Mouse (Mus musculus) G1E (cell line): ENCODE data around the gene Edem2. TPM values are rescaled to one million over a fixed set of nuclear protein-coding genes. Genes with fewer than 3 reads are reported as not detected.

ENCODE experiments used
- ATAC-seq: 2 replicates; pipeline ENCODE4 v1.8.0; 2016; ENCODE audit warnings: mild to moderate bottlenecking; ENCODE audit not compliant: insufficient number of reproducible peaks, poor library complexity, low FRiP score, severe bottlenecking; ENCODE audit errors: extremely low read depth
- DNase-seq: peaks from one replicate; pipeline ENCODE4 v3.0.0; 2012; ENCODE audit warnings: low spot score
- H3K27me3 ChIP-seq: 2 replicates; pipeline ENCODE4 v1.6.1; 2012; ENCODE audit warnings: mild to moderate bottlenecking, low read length, inconsistent platforms; ENCODE audit not compliant: insufficient read depth
- H3K36me3 ChIP-seq: replicated peaks from 2 replicates; pipeline ENCODE3; 2012; ENCODE audit warnings: mild to moderate bottlenecking, inconsistent platforms
- H3K4me1 ChIP-seq: 2 replicates; pipeline ENCODE4 v1.6.1; 2012; ENCODE audit warnings: low read depth, low read length, inconsistent platforms, mixed read lengths; ENCODE audit not compliant: insufficient read depth
- H3K4me3 ChIP-seq: 2 replicates; pipeline ENCODE4 v1.5.1; 2012; ENCODE audit warnings: low read depth, mild to moderate bottlenecking, inconsistent platforms, low read length, moderate library complexity, mixed read lengths
- H3K9me3 ChIP-seq: replicated peaks from 2 replicates; pipeline ENCODE4 v1.6.1; 2012; ENCODE audit warnings: inconsistent platforms
- CTCF ChIP-seq: IDR thresholded peaks from 2 replicates; pipeline ENCODE4 v1.5.1; 2012; ENCODE audit warnings: low read depth, low read length, inconsistent platforms, mixed read lengths
- GATA1 ChIP-seq: IDR thresholded peaks from 2 replicates; pipeline ENCODE4 v1.6.1; 2012; ENCODE audit warnings: borderline replicate concordance, low read length, inconsistent platforms, mixed read lengths
- GATA2 ChIP-seq: IDR thresholded peaks from 2 replicates; pipeline ENCODE4 v1.6.1; 2012; ENCODE audit warnings: low read depth, low read length, inconsistent platforms, borderline replicate concordance
- POLR2AphosphoS5 ChIP-seq: IDR thresholded peaks from 2 replicates; pipeline ENCODE4 v1.6.1; 2012; ENCODE audit warnings: low read depth, low read length, inconsistent platforms; ENCODE audit not compliant: insufficient replicate concordance
- TAL1 ChIP-seq: conservative IDR thresholded peaks from 2 replicates; pipeline ENCODE4 v1.6.1; 2012; ENCODE audit warnings: low read depth, low read length, inconsistent platforms, mixed read lengths
- polyA plus RNA-seq: library from polyadenylated mRNA; stranded (reverse); fragments of >175 nt; gene quantifications from 2 replicates; pipeline ENCODE4 v1.2.3, GENCODE M21; 2012
- total RNA-seq, 2 experiments: library from RNA; stranded (forward) in 1 of 2; stranded (reverse) in 1 of 2; fragments of 200-1000 nt in 1 of 2; fragments of >200 nt in 1 of 2; fragmentation: Nextera tagmentation in 1 of 2; gene quantifications; 2 replicates each; pipeline ENCODE4 v1.2.3; 2014 to 2017

Gene Edem2
- total and polyA plus RNA-seq, 3 experiments = 33.8 to 38.3 (median 36.9) TPM

DNA sequence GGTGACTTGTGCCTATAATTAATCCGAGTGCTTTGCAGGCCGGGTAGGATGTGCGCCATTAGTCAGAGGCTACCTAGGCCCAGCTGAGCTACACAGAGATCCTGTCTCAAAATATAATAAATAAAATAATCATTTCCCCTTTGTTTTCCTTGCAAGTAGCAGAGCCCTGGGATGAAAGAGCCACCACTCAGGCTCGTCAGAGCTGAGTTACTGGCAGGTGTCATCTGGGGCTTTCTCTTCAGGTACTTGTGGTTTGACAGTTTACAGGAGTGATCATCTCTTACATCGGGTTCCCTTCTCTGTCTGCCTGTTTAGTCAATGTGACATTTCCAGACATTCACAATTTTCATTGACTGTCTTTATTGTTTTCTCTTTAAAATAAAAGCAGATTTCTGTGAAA lies 42.7 kb downstream of the Edem2 start:
- Histone ChIP-seq H3K27me3 (no peaks in the 10 kb centered on the region), H3K4me3 (no peak overlapping the region), H3K4me1 (peaks cover 51% of the 10 kb centered on the region), H3K9me3 (no peaks in the 10 kb centered on the region), H3K36me3 (peaks cover 39% of the 10 kb centered on the region)
- no peak for TF ChIP-seq GATA2
- TF ChIP-seq CTCF = no peak
- TF ChIP-seq GATA1 = no peak
- no peak for TF ChIP-seq TAL1
- no peak for TF ChIP-seq POLR2AphosphoS5
- ATAC-seq = no peak
- DNase-seq = no peak

DNA sequence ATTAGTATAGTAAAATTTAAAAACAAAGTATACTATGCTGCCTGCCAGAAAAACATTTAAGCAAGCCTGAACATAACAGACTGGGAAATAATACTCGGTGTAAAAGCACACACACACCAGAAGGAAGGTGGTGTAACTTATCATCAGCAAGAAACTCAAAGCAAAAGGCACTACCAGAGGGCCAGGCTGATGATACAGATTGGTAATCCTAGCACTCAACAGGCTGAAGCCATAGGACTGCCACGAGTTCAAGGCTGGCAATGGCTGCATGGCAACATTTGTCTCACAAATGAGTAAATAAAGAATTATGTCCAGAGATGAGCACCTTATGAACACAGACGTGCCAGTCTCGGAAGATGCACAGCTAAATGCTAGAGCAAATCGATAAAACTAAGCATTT lies 45.5 kb downstream of the Edem2 start:
- Histone ChIP-seq H3K9me3 (no peaks in the 10 kb centered on the region), H3K4me1 (peaks cover 48% of the 10 kb centered on the region), H3K27me3 (no peaks in the 10 kb centered on the region), H3K36me3 (peaks cover 38% of the 10 kb centered on the region), H3K4me3 (no peak overlapping the region)
- TF ChIP-seq POLR2AphosphoS5 (no peak), GATA1 (no peak), CTCF (no peak), TAL1 (no peak), GATA2 (no peak)
- DNase-seq (no peak), ATAC-seq (no peak)

DNA sequence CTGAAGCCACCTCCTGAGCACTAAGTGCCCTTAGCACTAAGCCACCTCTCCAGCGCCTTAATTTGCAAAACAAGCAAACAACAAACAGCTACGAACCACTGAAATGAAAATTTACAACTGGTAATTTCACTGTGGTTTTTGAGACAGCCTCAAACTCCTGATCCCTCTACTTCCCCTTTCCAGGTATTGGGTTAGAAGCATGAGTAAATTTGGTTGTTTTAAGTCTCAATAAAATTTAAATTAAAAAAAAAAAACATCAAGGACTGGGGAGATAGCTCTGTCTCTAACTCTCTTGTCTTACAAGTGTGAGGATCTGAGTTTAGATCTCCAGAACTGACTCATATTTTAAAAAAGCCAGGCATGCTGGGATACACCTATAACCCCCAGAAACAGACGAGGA lies 46.1 kb downstream of the Edem2 start:
- TF ChIP-seq GATA2 (no peak), CTCF (no peak), GATA1 (no peak), TAL1 (no peak), POLR2AphosphoS5 (no peak)
- Histone ChIP-seq H3K9me3 (no peaks in the 10 kb centered on the region), H3K36me3 (peaks cover 40% of the 10 kb centered on the region), H3K4me1 (peaks cover 49% of the 10 kb centered on the region), H3K27me3 (no peaks in the 10 kb centered on the region), H3K4me3 (no peak overlapping the region; the same call in 1 of the 2 replicates)
- ATAC-seq = peak; percentile 22; the same call in 1 of the 2 replicates
- DNase-seq = peak; percentile 39

DNA sequence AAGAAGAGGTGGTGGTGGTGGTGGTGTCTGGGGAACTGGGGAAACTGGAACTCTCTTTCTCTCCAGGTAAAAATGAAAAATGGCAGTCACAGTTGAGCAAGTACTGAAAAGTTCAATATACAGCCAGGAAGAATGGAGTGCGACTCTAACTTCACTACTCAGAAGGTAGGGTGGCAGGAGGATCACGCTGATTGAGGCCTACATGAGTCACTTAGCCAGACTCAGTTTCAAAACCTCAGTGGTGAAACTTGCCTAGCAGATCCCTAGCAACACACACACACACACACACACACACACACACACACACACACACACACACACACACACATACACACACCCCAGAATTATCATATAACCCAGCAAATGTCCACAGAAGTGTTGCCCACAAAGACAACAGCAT lies 47.4 kb downstream of the Edem2 start:
- ATAC-seq (no peak), DNase-seq (no peak)
- H3K4me1 ChIP-seq = peaks cover 43% of the 10 kb centered on the region
- peaks cover 35% of the 10 kb centered on the region for H3K36me3 ChIP-seq
- no peak overlapping the region for H3K4me3 ChIP-seq
- TF ChIP-seq CTCF (no peak), TAL1 (no peak), GATA2 (no peak), GATA1 (no peak), POLR2AphosphoS5 (no peak)
- no peaks in the 10 kb centered on the region for H3K9me3 ChIP-seq
- H3K27me3 ChIP-seq = no peaks in the 10 kb centered on the region

DNA sequence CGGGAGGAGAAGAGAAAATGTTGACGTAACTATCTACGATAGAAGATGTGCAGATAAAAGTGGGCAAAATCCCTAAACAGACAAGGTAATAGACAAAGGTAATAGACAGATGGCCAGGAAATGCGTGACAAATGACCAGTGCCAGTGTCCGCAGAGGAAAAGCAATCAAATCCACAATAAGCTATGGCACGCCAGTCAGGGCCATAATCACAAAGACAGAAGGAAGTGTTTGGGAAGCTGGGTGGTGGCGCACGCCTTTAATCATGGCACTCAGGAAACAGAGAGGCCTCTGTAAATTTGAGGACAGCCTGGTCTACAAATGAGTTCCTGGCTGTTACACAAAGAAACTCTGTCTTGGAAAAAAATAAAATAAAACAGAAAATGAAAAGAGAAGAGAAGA lies 48.1 kb downstream of the Edem2 start:
- H3K4me3 ChIP-seq = no peak overlapping the region
- peaks cover 31% of the 10 kb centered on the region for H3K36me3 ChIP-seq
- H3K9me3 ChIP-seq = no peaks in the 10 kb centered on the region
- DNase-seq (no peak), ATAC-seq (no peak)
- TF ChIP-seq POLR2AphosphoS5 (no peak), GATA2 (no peak), CTCF (no peak), TAL1 (no peak), GATA1 (no peak)
- peaks cover 38% of the 10 kb centered on the region for H3K4me1 ChIP-seq
- no peaks in the 10 kb centered on the region for H3K27me3 ChIP-seq

DNA sequence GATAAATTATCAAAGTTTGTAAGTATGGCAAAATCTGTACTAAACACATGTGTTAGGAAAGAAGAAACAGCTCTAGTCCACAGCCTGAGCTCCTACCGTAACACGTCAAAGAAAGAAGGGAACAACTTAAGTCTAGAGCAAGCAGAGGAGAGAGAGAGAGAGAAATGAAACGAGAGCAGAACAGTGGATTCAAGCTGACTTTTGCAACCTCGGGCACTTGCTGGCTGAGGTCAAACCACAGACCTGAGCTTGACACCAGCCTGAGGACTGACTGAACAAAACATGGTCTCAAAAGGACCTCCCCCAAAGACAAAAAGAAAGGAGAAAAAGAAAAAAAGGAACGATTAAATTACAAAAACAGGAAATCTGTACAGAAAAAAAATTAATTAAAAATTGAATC lies 48.7 kb downstream of the Edem2 start:
- Histone ChIP-seq H3K36me3 (peaks cover 27% of the 10 kb centered on the region), H3K27me3 (no peaks in the 10 kb centered on the region), H3K4me3 (no peak overlapping the region), H3K4me1 (peaks cover 33% of the 10 kb centered on the region), H3K9me3 (no peaks in the 10 kb centered on the region)
- TF ChIP-seq GATA2 (no peak), TAL1 (no peak), POLR2AphosphoS5 (no peak), CTCF (no peak), GATA1 (no peak)
- ATAC-seq = no peak
- no peak for DNase-seq
